Mouse (Mus musculus) fat pad, adult 2 months (tissue): Measurements from ENCODE around the gene Esyt3.

Experiments
- DNase-seq: peaks from one replicate; pipeline ENCODE4 v3.0.0-alpha.2; 2011; ENCODE audit warnings: low read depth, low spot score; ENCODE audit errors: extremely low read depth

Esyt3 gene

GRCm38 (mm10) chr9:99355971-99356370 lies 2.4 kb downstream of the Esyt3 start:
- DNase-seq, result no peak

- peak; percentile 66 for DNase-seq
These were observed 3.6 kb downstream of the Esyt3 start for GRCm38 (mm10) chr9:99354796-99355195.

GRCm38 (mm10) chr9:99353390-99353789 lies 5.0 kb downstream of the Esyt3 start:
- no peak for DNase-seq

GRCm38 (mm10) chr9:99352964-99353363 lies 5.4 kb downstream of the Esyt3 start:
- DNase-seq, result no peak

GRCm38 (mm10) chr9:99345351-99345792 lies 13.0 kb downstream of the Esyt3 start:
- DNase-seq, result no peak

GRCm38 (mm10) chr9:99341600-99341999 lies 16.8 kb downstream of the Esyt3 start:
- DNase-seq, result no peak

GRCm38 (mm10) chr9:99340126-99340525 lies 18.2 kb downstream of the Esyt3 start:
- DNase-seq, result no peak

- DNase-seq, result no peak
These were observed 19.2 kb downstream of the Esyt3 start for GRCm38 (mm10) chr9:99339182-99339581.

- no peak for DNase-seq
These were observed 20.1 kb downstream of the Esyt3 start for GRCm38 (mm10) chr9:99338293-99338692.

- DNase-seq, result no peak
These were observed 21.8 kb downstream of the Esyt3 start for GRCm38 (mm10) chr9:99336538-99336937.

- DNase-seq, result no peak
These were observed 31.5 kb downstream of the Esyt3 start for GRCm38 (mm10) chr9:99326881-99327280.

- no peak for DNase-seq
These were observed 32.4 kb downstream of the Esyt3 start for GRCm38 (mm10) chr9:99325961-99326360.

- DNase-seq, result no peak
These were observed 33.0 kb downstream of the Esyt3 start for GRCm38 (mm10) chr9:99325208-99325929.

- DNase-seq, result no peak
These were observed 38.4 kb downstream of the Esyt3 start for GRCm38 (mm10) chr9:99320006-99320405.

GRCm38 (mm10) chr9:99319343-99319951 lies 38.9 kb downstream of the Esyt3 start:
- DNase-seq, result no peak

- no peak for DNase-seq
These were observed 52.1 kb downstream of the Esyt3 start for GRCm38 (mm10) chr9:99306226-99306625.

GRCm38 (mm10) chr9:99304296-99304695 lies 54.1 kb downstream of the Esyt3 start:
- DNase-seq, result no peak
